Mouse (Mus musculus) heart, postnatal 10 days (tissue): Measurements from ENCODE around the gene Cog3. TPM values are rescaled to one million over a fixed set of nuclear protein-coding genes. Genes with fewer than 3 reads are reported as not detected.

ENCODE experiments used
- DNase-seq, 2 experiments: peaks; one replicate each; pipeline ENCODE4 v3.0.0; 2021
- intact Hi-C: fragments of 180-260 bp; cut with DNase I; formaldehyde crosslinking; loops from one replicate; pipeline ENCODE4 v1.15.1; 2025
- total RNA-seq, 2 experiments: library from RNA; stranded (reverse); gene quantifications; 2 replicates each; pipeline ENCODE4 v1.2.3; 2021

Cog3 gene
- total RNA-seq, 2 experiments from 2014 or later = 16.3 to 16.7 TPM

DNA sequence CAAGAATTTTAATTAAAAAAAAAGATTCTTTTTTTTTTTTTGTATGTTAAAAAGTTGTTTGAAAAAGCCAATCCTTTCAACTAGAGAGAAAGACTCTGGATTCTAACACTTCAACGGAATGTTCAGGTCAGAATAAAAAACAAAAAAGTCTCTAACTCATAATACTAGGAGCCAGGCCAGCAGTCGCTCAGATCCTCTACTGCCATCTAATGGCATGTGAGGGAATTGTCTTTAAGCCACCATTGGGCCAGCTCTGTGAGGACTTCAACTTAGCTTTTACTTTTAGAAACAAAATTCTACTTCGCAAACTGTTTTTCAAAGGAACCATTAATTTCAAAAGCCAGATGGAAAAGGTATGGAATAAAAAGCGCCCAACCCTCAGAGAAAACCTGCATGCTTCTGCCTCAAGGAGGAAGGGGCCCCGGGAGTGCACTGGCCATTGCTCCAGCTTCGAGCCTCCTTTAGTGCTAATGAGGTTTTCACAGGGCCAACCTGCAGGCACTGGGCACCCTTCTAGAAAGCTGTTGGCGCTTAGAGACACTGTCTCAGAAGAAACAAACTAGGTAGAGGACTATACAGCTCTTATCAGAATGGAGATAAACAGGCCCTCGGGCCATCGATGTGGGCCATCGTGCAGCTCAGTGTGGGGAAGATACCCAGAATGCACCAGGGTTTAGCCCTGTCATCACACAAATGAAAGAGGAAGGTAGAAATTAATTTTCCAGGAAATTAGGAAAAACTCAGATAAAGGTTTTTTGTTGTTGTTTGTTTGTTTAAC, 6.9 kb upstream of the Cog3 start:
- peak; percentile 59 to 72 for DNase-seq
- intact Hi-C loops = loop anchor here (5.0 kb wide), 2 partner anchors 34 to 699 kb away; no protein-coding TSS in a partner anchor

GRCm38 (mm10) chr14:75758401-75758800, 4.1 kb upstream of the Cog3 start:
- no peak for DNase-seq
- intact Hi-C loops = no loop called here

DNA sequence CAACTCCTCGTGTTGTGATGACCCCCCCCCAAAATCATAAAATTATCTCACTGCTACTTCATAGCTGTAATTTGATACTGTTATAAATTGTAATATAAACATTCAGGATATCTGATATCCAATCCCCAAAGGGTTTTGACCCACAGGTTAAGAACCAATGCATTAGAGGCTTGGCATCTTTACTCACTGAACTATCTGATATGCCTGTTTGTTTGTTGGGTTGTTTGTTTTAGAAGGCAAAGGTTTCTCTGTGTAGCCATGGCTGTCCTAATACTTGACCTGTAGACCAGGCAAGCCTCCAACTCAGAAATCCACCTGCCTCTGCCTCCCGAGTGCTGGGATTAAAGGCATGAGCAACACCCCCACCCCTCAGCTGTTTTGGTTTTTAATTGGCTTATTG, 3.5 kb upstream of the Cog3 start:
- no peak for DNase-seq
- intact Hi-C loops = no loop called here

GRCm38 (mm10) chr14:75756971-75757370, 2.7 kb upstream of the Cog3 start:
- no peak for DNase-seq
- intact Hi-C loops = no loop called here

- intact Hi-C loops = no loop called here
- no peak for DNase-seq
Measured at GRCm38 (mm10) chr14:75753206-75753605, 1.1 kb downstream of the Cog3 start.

DNA sequence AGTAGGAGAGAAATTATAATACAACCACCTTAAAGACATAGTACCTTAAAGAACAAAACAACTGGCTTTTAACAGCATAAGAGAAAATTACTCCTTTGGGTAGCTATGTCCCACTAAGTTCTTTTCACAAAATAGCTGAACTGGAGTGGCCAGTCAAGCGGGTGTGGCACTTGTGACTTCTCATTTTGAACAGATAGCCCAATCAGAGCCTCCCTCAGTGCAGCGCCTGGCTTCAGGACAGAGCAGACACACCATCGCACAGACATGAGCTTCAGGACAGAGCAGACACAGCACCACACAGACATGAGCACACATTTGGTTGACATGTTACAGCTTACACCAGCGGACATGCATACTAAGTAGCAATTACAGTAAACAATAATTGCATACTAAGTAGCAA, 3.3 kb downstream of the Cog3 start:
- no peak for DNase-seq
- intact Hi-C loops = no loop called here

DNA sequence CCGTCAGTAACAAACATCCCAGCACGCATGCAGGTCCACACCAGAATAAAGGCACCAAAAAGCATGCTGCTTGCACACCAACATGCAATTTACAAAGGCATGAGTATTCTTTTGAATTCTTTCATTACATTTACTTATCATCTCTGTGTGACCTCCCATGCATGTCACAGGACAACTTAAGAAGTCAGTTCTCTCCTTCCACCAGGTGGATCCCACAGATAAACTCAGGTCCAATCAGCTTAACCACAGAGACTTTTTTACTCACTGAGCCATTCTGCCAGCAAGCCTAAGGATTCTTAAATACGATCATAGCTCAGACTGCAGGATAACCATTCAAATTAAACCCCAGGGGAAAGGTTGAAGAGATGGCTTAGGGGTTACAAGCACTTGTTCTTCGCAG, 5.2 kb downstream of the Cog3 start:
- DNase-seq = no peak
- intact Hi-C loops = no loop called here

- intact Hi-C loops = no loop called here
- DNase-seq = no peak
Measured at GRCm38 (mm10) chr14:75747960-75748359, 6.4 kb downstream of the Cog3 start.

GRCm38 (mm10) chr14:75741904-75742303, 12.4 kb downstream of the Cog3 start:
- intact Hi-C loops = no loop called here
- DNase-seq = no peak

DNA sequence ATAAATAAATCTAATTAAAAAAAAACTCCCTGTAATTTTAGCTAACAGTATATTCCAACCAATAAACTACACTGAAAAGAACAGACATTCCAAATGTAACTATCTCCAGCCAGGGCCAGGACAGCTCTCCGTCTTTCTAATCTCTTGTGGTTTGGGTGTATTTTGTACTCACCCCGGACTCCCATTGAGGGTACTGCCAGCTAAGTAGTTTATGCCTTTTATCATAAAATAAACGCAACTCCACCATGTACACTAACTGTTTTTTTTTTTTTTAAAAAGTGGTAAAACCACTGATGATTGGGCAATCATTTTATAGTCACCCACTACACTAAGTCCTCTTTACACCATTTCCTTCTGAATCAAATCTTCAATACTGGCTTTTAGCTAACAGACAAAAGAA, 18.7 kb downstream of the Cog3 start:
- DNase-seq = no peak
- intact Hi-C loops = no loop called here

GRCm38 (mm10) chr14:75732631-75733030, 21.7 kb downstream of the Cog3 start:
- intact Hi-C loops = no loop called here
- no peak for DNase-seq

- DNase-seq = no peak
- intact Hi-C loops = no loop called here
Measured at GRCm38 (mm10) chr14:75731361-75731760, 23.0 kb downstream of the Cog3 start.

DNA sequence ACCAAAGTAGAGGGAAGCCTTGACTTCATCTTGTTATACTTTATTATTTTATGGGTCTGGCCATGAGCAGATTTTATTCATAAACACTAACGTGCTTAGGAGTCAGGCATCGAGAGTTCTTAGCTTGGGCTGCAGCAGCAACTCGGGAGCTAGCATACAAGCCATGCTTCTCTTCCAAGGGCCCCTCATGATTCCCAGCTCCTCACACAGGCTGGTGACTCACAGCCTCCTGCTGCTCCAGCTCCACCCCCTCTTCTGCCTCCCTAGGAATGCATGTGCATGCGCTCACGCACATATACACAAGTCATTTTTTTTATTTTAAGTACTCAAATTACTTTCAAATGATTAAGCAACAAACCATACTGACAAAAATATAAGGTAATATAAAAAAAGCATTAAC, 26.2 kb downstream of the Cog3 start:
- no peak for DNase-seq
- intact Hi-C loops = loop anchor here (5.0 kb wide), 1 partner anchor 34 kb away; no protein-coding TSS in a partner anchor

DNA sequence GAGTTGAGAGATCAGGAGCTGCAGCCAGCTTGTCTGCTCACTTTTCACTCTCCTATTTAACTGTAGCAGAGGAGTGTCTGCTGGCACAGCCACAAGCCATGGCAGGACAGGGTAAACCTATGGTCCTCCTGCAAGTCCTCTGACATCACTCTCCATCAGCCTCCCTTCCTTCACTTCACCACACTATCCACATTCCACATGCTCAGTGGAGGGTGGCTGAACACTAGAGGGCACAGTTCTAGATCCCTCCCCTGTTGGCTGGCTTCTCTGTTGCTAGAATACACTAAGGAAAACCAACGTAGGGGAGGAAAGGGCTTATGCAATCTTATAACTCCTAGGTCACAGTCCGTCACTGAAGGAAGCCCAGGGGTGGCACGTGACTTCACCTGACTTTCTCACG, 27.3 kb downstream of the Cog3 start:
- intact Hi-C loops = loop anchor here (5.0 kb wide), 1 partner anchor 35 kb away; no protein-coding TSS in a partner anchor

DNA sequence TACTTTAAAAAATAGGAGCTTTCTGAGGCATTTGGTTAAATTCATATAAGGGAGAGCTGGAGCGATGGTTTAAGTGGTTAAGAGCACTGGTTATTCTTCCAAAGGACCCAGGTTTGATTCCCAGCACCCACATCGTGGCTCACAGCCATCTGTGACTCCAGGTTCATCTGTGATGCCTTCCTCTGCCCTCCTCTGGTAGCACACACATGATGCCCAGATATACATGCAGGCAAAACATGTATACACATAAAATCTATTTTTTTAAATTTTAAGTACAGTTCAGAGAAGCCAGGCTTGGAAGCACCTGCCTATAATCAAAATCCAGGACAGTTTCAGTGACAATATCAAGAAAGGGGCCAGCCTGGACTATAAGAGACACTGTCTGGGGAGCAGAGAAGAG, 31.5 kb downstream of the Cog3 start:
- DNase-seq = no peak
- intact Hi-C loops = loop anchor here (2.0 kb wide), 1 partner anchor 662 kb away; no protein-coding TSS in a partner anchor

More for the DNA sequence above, 27.3 kb downstream of the Cog3 start:
- DNase-seq = peak; percentile 18 to 32

GRCm38 (mm10) chr14:75721977-75722563, 32.2 kb downstream of the Cog3 start:
- intact Hi-C loops = loop anchor here (2.0 kb wide), 1 partner anchor 661 kb away; no protein-coding TSS in a partner anchor

GRCm38 (mm10) chr14:75720121-75720520, 34.2 kb downstream of the Cog3 start:
- intact Hi-C loops = loop anchor here (1.0 kb wide), 1 partner anchor 523 kb away; no protein-coding TSS in a partner anchor
- peak; percentile 41 to 58 for DNase-seq

More at GRCm38 (mm10) chr14:75721977-75722563, 32.2 kb downstream of the Cog3 start:
- peak; percentile 69 to 80 for DNase-seq

GRCm38 (mm10) chr14:75716410-75716809, 37.9 kb downstream of the Cog3 start:
- intact Hi-C loops = no loop called here
- no peak for DNase-seq

- intact Hi-C loops = loop anchor here (5.0 kb wide), 1 partner anchor 971 kb away; no protein-coding TSS in a partner anchor
- DNase-seq = no peak
Measured at GRCm38 (mm10) chr14:75713661-75714060, 40.7 kb downstream of the Cog3 start.

GRCm38 (mm10) chr14:75712687-75713086, 41.6 kb downstream of the Cog3 start:
- DNase-seq = no peak
- intact Hi-C loops = loop anchor here (5.0 kb wide), 1 partner anchor 970 kb away; no protein-coding TSS in a partner anchor

GRCm38 (mm10) chr14:75711731-75712130, 42.6 kb downstream of the Cog3 start:
- intact Hi-C loops = loop anchor here (5.0 kb wide), 1 partner anchor 969 kb away; no protein-coding TSS in a partner anchor
- no peak for DNase-seq

DNA sequence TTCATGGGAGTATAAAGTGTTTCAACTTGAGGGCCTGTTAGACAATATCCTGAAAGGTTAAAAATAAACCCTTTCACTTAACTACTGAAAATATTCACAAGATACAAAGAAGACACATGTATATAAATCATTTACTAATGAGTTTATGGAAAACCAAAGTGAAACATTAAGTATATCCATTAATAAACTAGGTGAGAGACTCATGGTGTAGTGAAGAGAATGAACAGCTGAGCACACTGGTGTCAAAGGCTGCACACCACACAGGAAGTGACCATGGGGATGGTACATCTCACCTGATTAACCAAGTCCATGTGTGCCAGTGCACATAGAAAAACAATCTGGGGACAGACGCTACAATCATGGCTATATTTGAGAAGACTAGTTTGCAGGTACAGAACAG, 45.3 kb downstream of the Cog3 start:
- intact Hi-C loops = no loop called here
- no peak for DNase-seq
